Mouse (Mus musculus) kidney, embryonic 15.5 days (tissue): Measurements from ENCODE around the gene 4930412O13Rik. TPM values are rescaled to one million over a fixed set of nuclear protein-coding genes. Genes with fewer than 3 reads are reported as not detected.

Source experiments
- ATAC-seq: fragments of 200-750 bp; cut with Nextera tagmentation; replicated peaks from 2 replicates; pipeline ENCODE4 v1.8.0; 2017; ENCODE audit warnings: moderate TSS enrichment; ENCODE audit not compliant: low FRiP score
- H3K27ac ChIP-seq: fragments of 300-500 bp; sonication (generic); 2 replicates; pipeline ENCODE4 v1.5.1; 2015; ENCODE audit warnings: mild to moderate bottlenecking, inconsistent platforms
- H3K27me3 ChIP-seq: fragments of 300-500 bp; sonication (generic); 2 replicates; pipeline ENCODE4 v1.6.1; 2015; ENCODE audit warnings: inconsistent platforms
- H3K36me3 ChIP-seq: fragments of 300-500 bp; sonication (generic); 2 replicates; pipeline ENCODE4 v1.6.1; 2015; ENCODE audit warnings: inconsistent platforms
- H3K4me1 ChIP-seq: fragments of 300-500 bp; sonication (generic); 2 replicates; pipeline ENCODE4 v1.6.1; 2015; ENCODE audit warnings: inconsistent platforms
- H3K4me2 ChIP-seq: fragments of 300-500 bp; sonication (generic); 2 replicates; pipeline ENCODE4 v1.6.1; 2015; ENCODE audit warnings: moderate library complexity, mild to moderate bottlenecking, inconsistent platforms
- H3K4me3 ChIP-seq: fragments of 300-500 bp; sonication (generic); replicated peaks from 2 replicates; pipeline ENCODE4 v1.5.1; 2015; ENCODE audit warnings: mild to moderate bottlenecking, inconsistent platforms
- H3K9ac ChIP-seq: fragments of 300-500 bp; sonication (generic); 2 replicates; pipeline ENCODE4 v1.6.1; 2015; ENCODE audit warnings: mild to moderate bottlenecking, inconsistent platforms
- H3K9me3 ChIP-seq: fragments of 300-500 bp; sonication (generic); replicated peaks from 2 replicates; pipeline ENCODE4 v1.6.1; 2016; ENCODE audit warnings: inconsistent platforms
- WGBS: fragments of 180-500 bp; shearing (Covaris S2); methylation state at CpG from one replicate; pipeline ENCODE4 v1.1.7; 2015; ENCODE audit warnings: mixed read lengths; 5-methylcytosine and 5-hydroxymethylcytosine counted together
- polyA plus RNA-seq: library from polyadenylated mRNA; unstranded; fragments of >200 nt; fragmentation: Nextera tagmentation; extraction: Ambion mirVana; gene quantifications from 2 replicates; pipeline ENCODE4 v1.2.1, GENCODE M21; 2015

4930412O13Rik gene
- polyA plus RNA-seq, 1 experiment from 2014 or later: 2.8 TPM

DNA sequence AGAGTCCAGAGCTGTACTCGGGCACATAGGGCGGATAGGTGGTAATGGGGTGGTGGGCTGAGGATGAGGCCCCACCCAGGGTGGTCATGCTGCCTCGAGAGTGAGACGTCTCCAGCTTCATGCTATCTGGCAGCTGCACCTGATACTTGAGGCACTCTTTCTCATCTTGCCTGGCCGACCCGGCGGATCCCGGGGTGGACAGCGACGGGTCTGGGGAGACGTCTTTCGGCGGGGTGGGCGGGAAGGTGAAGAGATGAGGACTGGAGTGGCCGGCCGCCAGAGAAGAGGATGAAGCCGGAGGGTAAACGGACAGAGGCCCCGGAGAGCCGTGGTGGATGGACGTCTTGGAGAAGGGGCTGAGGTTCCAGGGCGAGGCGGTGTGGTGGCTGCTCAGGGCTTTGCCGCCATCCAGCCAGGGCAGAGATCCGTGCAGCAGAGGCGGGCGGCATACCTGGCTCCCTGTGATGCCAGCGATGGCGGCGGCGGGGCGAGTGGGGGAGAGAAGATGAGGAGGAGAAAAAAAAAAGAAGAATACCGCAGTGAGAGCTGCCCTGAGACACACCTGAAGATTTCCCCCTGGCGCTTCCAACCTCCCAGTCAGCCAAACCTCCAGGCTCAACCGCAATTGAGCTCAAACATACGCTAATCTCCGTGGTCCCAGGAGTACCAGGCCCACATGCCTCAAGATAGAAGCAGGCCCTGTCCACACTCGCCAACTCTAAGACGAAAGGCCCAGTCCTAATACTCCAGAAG is 6.4 kb upstream of the 4930412O13Rik start:
- Histone ChIP-seq H3K27ac (peak overlapping the region; percentile 68), H3K9ac (peak overlapping the region; percentile 47), H3K36me3 (no peaks in the 10 kb centered on the region), H3K4me3 (peak overlapping the region; percentile 55), H3K4me2 (peak overlapping the region; percentile 38), H3K9me3 (no peaks in the 10 kb centered on the region), H3K4me1 (peaks cover 33% of the 10 kb centered on the region), H3K27me3 (peaks cover 92% of the 10 kb centered on the region)
- ATAC-seq: no peak
- WGBS: 15% methylated on average over 36 of the region's 39 CpGs

DNA sequence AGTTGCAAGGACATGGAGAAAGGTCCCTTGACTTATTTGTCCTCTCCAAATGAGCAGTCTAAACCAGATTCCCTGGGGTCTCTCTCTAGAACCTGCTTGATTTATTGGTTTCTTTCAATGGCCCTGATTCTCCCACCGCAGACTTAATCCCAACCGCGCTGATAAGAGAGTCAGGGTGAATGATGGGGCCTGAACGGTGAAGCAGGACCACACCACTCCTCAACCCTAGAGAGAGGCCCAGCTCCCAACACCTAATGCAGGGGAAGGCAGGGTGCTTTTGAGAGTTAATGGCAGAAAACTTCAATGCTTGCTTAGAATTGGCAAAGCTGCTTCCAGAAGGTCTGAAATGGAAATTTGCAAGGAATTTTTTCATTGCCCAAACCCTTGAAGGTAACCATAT is 5.8 kb upstream of the 4930412O13Rik start:
- peaks cover 34% of the 10 kb centered on the region for H3K4me1 ChIP-seq
- peak overlapping the region; percentile 38; the same call in 1 of the 2 replicates for H3K4me2 ChIP-seq
- no peak for ATAC-seq
- no peaks in the 10 kb centered on the region for H3K36me3 ChIP-seq
- 22% methylated on average over 4 of the region's 4 CpGs for WGBS
- no peaks in the 10 kb centered on the region for H3K9me3 ChIP-seq
- H3K9ac ChIP-seq: peak overlapping the region; percentile 47
- peak overlapping the region; percentile 55 for H3K4me3 ChIP-seq
- peak overlapping the region; percentile 68 for H3K27ac ChIP-seq
- H3K27me3 ChIP-seq: peaks cover 92% of the 10 kb centered on the region

DNA sequence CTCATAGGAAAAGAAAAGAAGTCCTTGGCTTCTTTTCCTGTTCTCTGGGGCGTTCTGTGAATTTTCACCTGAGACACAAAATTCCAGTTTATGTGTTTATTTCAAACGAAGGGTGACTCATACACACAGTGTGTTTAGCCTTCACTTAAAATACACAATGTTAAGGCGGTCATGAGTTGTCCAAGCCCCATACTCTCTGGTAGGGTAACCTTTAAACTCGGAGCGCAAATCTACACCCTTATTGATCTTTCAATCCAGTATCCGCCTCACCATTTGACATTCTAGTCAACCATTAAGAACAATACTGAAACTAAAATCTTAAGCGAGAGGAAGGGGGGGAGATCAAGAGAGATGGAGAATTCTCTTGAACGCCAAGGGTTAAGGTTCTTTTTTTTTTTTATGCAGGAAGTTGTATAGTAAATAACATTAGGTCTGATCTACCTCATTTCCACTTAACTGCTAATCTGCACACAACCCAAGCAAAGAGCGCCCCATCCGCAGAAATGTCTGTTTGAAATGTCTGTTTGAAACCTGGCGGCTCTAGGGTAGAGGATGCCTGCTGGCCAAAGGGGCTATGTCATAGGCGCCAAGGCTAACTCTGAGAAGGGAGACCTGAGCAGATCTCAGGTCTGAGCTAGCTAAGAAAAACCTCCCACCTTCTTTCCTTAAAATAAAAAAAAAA is 5.2 kb upstream of the 4930412O13Rik start:
- peak overlapping the region; percentile 68 for H3K27ac ChIP-seq
- ATAC-seq: no peak
- H3K36me3 ChIP-seq: no peaks in the 10 kb centered on the region
- H3K9ac ChIP-seq: peak overlapping the region; percentile 47
- H3K9me3 ChIP-seq: no peaks in the 10 kb centered on the region
- H3K27me3 ChIP-seq: peaks cover 92% of the 10 kb centered on the region
- peak overlapping the region; percentile 55 for H3K4me3 ChIP-seq
- H3K4me2 ChIP-seq: peak overlapping the region; percentile 93; the same call in 1 of the 2 replicates
- peaks cover 37% of the 10 kb centered on the region for H3K4me1 ChIP-seq
- WGBS: 28% methylated on average over 12 of the region's 12 CpGs

DNA sequence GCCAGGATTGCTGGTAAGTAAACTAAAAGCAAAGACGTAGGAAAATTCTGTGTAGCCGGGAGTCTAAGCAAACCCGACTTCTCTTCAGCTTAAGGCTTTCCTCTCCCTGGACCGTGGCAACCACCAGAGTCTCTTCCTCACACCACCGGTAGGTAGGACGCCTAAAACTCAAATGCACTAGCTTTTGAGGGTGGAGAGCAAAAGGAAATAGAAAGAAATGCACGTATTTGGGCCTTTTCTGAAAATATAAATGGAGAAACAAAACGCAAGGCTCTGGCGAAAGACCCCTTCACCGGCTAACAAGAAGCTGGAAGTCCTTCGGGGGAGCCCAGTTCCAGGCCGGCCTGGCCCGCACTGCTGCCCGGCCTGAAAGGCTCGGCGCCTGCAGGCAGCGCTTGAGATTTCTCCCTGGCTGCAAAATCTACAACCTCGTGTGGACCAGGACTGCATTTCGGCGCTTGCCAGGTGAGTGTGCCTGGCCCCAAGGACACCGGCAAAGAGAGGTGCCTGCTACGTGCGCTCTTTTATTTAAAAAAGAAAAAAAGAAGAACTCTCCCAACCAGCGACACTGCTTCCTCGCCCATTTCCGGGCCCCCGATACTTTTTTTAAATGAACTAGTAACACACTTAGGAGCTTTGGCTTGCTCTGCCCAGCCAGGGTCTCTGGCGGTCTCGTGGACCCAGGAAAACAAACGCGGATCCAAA is 4.3 kb upstream of the 4930412O13Rik start:
- 3% methylated on average over 31 of the region's 31 CpGs for WGBS
- peak overlapping the region; percentile 88 for H3K27ac ChIP-seq
- H3K9me3 ChIP-seq: no peaks in the 10 kb centered on the region
- peaks cover 43% of the 10 kb centered on the region for H3K4me1 ChIP-seq
- H3K36me3 ChIP-seq: no peaks in the 10 kb centered on the region
- no peak for ATAC-seq
- H3K27me3 ChIP-seq: peaks cover 92% of the 10 kb centered on the region
- H3K4me3 ChIP-seq: peak overlapping the region; percentile 55
- H3K9ac ChIP-seq: peak overlapping the region; percentile 44
- peak overlapping the region; percentile 93 for H3K4me2 ChIP-seq

DNA sequence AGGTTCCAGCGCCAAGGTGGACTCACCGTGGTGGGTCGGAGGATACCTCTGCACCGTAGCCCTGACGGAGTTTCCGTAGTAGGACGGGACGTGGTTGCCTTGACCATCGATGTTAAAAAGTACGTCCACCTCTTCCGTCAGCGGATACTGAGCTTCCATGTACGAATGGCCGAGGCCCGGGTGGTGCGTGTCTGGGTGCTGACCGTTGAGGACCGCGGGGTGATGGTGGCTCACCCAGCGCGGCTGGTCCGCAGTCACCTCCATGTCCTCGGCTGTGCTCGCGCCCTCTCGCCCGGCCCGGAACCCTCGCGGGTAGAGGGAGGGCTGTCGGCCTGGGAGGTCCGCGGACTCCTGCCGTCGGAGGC is 3.7 kb upstream of the 4930412O13Rik start:
- Histone ChIP-seq H3K9ac (peak overlapping the region; percentile 44), H3K27me3 (peaks cover 92% of the 10 kb centered on the region)

DNA sequence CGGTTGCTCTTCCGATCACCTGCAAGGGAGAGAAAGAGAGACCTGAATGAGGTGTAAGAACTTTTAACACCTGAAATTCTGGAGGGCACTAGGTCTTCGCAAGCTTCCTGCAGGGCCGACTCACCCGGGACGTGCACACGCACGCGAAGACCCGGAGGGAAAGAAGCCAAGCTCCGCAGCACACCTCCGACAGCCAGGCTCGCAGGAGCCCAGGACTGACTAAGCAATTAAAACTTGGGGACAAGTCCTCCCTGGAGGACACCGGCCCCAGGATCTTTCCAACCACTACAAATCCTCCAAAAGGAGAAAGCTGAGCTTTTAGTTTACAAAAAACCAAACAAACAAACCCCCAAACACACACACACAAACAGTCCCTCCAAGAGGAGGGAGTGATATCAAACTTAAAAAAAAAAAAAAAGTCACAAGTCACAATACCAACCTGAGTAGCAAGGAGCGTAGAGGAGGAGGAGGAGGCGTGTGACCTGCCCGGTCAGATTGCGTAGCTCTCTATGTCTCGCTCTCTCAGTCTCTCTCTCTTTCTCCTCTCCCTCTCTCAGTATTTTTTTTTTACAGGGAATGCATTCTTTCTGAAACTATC is 3.0 kb upstream of the 4930412O13Rik start:
- under 1% methylated on average over 19 of the region's 19 CpGs for WGBS
- ATAC-seq: peak; percentile 3; the same call in 1 of the 2 replicates
- peak overlapping the region; percentile 55 for H3K4me3 ChIP-seq
- H3K27me3 ChIP-seq: peaks cover 92% of the 10 kb centered on the region
- peak overlapping the region; percentile 45 for H3K9ac ChIP-seq
- peak overlapping the region; percentile 88 for H3K27ac ChIP-seq
- H3K4me2 ChIP-seq: peak overlapping the region; percentile 93
- no peaks in the 10 kb centered on the region for H3K9me3 ChIP-seq
- H3K36me3 ChIP-seq: no peaks in the 10 kb centered on the region
- peaks cover 53% of the 10 kb centered on the region for H3K4me1 ChIP-seq

More for the DNA sequence above, 3.7 kb upstream of the 4930412O13Rik start:
- peak overlapping the region; percentile 93 for H3K4me2 ChIP-seq
- under 1% methylated on average over 35 of the region's 35 CpGs for WGBS
- no peaks in the 10 kb centered on the region for H3K36me3 ChIP-seq
- no peak for ATAC-seq
- H3K4me1 ChIP-seq: peaks cover 47% of the 10 kb centered on the region
- no peaks in the 10 kb centered on the region for H3K9me3 ChIP-seq
- peak overlapping the region; percentile 88 for H3K27ac ChIP-seq
- H3K4me3 ChIP-seq: peak overlapping the region; percentile 55

DNA sequence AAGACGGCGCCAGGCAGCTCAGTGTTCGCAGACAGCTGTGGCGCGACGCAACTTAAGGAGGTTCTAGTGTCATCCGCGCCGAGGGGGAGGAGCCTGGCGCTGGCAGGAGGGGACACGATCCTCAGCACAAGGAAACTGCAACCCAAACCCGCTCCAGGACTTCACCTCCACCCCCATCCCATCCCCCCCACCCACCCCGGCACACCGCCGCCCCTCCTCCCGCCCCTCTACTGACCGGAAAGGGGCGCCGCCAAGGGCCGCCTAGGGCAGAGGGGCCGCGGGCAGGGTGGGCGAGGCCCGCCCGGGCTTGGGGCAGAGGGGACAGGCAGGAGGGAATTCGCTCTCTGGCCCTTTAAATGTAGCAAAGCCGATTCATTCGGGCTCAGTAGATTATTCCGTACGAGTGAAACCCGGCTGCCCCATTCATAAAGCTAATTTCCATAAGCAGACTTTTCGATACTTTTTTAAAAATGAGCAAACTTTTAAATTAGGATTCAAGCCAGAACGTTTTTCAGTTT is 2.4 kb upstream of the 4930412O13Rik start:
- H3K27ac ChIP-seq: peak overlapping the region; percentile 88
- H3K4me1 ChIP-seq: peaks cover 58% of the 10 kb centered on the region
- peak overlapping the region; percentile 45 for H3K9ac ChIP-seq
- H3K27me3 ChIP-seq: peaks cover 92% of the 10 kb centered on the region
- peak overlapping the region; percentile 55 for H3K4me3 ChIP-seq
- peak overlapping the region; percentile 93 for H3K4me2 ChIP-seq
- WGBS: under 1% methylated on average over 30 of the region's 33 CpGs
- peak; percentile 50 for ATAC-seq
- H3K9me3 ChIP-seq: no peaks in the 10 kb centered on the region
- H3K36me3 ChIP-seq: no peaks in the 10 kb centered on the region

DNA sequence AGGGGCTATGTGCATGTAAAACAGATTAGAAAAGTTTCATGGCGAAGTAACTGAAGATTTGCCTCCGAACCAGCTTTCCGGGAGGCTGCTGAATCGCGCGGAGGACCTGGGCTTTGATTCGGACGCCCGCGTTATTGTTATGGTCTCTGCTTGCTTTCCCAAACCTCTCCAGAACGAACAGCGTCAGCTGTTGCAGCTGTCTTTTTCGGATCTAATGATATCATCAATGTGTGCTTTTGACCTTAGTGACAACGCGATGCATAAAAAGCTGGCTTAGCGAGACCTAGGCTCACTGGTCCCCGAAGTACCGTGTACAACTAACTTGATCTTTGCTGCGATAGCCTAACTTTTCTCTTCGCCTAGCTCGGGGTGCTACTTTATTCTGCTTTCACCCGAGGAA is 2.0 kb upstream of the 4930412O13Rik start:
- ATAC-seq: peak; percentile 0; the same call in 1 of the 2 replicates
- H3K36me3 ChIP-seq: no peaks in the 10 kb centered on the region
- H3K27me3 ChIP-seq: peaks cover 92% of the 10 kb centered on the region
- peaks cover 62% of the 10 kb centered on the region for H3K4me1 ChIP-seq
- no peaks in the 10 kb centered on the region for H3K9me3 ChIP-seq
- peak overlapping the region; percentile 93 for H3K4me2 ChIP-seq
- under 1% methylated on average over 22 of the region's 22 CpGs for WGBS
- H3K4me3 ChIP-seq: peak overlapping the region; percentile 55
- peak overlapping the region; percentile 45; the same call in 1 of the 2 replicates for H3K9ac ChIP-seq
- H3K27ac ChIP-seq: peak overlapping the region; percentile 88

DNA sequence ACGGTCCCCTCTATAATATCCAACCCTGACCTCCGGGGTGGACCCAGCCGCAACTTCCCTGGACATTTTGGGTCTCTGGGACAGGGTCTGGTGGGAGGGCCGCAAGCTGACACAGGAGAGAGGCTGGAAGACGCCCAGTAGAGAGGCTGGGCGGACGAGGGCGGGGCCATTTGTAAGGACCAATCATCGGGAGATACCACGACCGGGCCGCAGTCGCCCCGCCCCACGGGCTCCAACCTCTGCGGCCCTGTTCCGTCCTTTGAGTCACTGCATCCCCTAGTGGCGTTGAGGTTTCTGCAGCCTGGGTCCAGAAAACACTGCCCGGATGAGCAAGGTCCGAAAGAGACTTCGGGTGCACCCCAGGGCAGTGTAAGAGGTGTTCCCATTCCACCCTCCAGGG is 1.6 kb upstream of the 4930412O13Rik start:
- under 1% methylated on average over 21 of the region's 21 CpGs for WGBS
- peak overlapping the region; percentile 55 for H3K4me3 ChIP-seq
- H3K27ac ChIP-seq: peak overlapping the region; percentile 88
- peak overlapping the region; percentile 45; the same call in 1 of the 2 replicates for H3K9ac ChIP-seq
- peak; percentile 96 for ATAC-seq
- peaks cover 65% of the 10 kb centered on the region for H3K4me1 ChIP-seq
- no peaks in the 10 kb centered on the region for H3K36me3 ChIP-seq
- peaks cover 92% of the 10 kb centered on the region for H3K27me3 ChIP-seq
- H3K4me2 ChIP-seq: peak overlapping the region; percentile 93
- H3K9me3 ChIP-seq: no peaks in the 10 kb centered on the region

DNA sequence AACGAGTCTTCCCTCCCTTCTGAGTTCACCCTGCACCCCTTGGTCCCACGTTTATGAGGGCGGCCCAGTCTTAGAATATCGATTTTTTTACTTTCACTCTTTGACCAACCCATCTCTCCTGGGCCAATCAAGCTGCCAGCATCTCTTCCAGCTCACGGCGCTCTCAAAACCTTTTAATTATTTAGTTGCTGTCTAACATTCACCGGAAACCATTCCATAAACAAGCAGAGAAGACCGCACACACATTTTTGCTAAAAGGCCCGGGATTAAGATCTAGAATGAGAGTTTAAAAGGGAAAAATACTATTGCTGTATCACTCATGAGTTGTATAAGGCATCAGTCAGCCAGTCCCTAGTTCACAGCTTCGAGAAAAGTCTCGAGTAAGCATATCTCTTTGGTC is 781 bp upstream of the 4930412O13Rik start:
- Histone ChIP-seq H3K4me1 (peaks cover 65% of the 10 kb centered on the region), H3K4me2 (peak overlapping the region; percentile 93), H3K27ac (peak overlapping the region; percentile 87; the same call in 1 of the 2 replicates), H3K9ac (no peak overlapping the region), H3K36me3 (no peaks in the 10 kb centered on the region), H3K4me3 (peak overlapping the region; percentile 55), H3K27me3 (peaks cover 92% of the 10 kb centered on the region), H3K9me3 (no peaks in the 10 kb centered on the region)
- WGBS: 8% methylated on average over 11 of the region's 11 CpGs
- no peak for ATAC-seq

DNA sequence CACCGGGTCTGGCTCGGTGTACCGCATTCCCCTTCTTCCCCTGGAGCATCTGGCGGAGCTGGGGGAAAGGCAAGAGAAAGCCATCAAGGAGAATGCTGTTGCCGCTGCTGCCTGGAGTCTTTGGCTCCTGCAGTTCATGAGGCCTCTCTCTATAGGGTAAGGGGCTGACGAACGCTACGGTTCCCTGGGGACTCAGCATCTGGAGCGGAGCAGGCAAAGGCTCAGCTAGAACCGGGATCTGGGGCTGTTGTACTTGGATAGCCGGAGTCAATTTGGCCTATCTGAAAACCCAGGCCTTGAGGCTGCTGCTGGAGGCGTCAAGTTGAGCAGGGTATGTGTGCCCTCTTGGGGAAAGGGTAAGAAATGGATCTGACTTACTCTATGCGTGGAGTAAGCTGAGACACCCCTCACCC is 565 bp downstream of the 4930412O13Rik start:
- Histone ChIP-seq H3K36me3 (no peaks in the 10 kb centered on the region), H3K4me1 (peaks cover 65% of the 10 kb centered on the region), H3K9ac (peak overlapping the region; percentile 43), H3K27me3 (peaks cover 95% of the 10 kb centered on the region), H3K4me3 (peak overlapping the region; percentile 55), H3K4me2 (peak overlapping the region; percentile 93), H3K27ac (peak overlapping the region; percentile 87), H3K9me3 (no peaks in the 10 kb centered on the region)
- under 1% methylated on average over 13 of the region's 13 CpGs for WGBS
- ATAC-seq: no peak
